Mouse (Mus musculus): Measurements from ENCODE around the gene Txnrd2. TPM values are rescaled to one million over a fixed set of nuclear protein-coding genes. Genes with fewer than 3 reads are reported as not detected.

Txnrd2 gene
- polyA plus RNA-seq, 2 experiments: 13.4 to 13.6 TPM

- Histone ChIP-seq H3K27me3 (ENCODE audit: control insufficient read depth, insufficient read depth, low read length) (no peaks in the 10 kb centered on the region), H3K9ac (ENCODE audit: low read depth, low read length, severe bottlenecking) (no peak overlapping the region), H3K4me1 (ENCODE audit: control insufficient read depth, insufficient read depth, low read length) (no peaks in the 10 kb centered on the region; the same call in 1 of the 2 replicates), H3K36me3 (ENCODE audit: control insufficient read depth, insufficient read depth, low read length) (no peaks in the 10 kb centered on the region), H3K4me3 (replicated peaks; ENCODE audit: low read length) (no peak overlapping the region), H3K9me3 (ENCODE audit: control insufficient read depth, low read length) (no peaks in the 10 kb centered on the region), H3K27ac (replicated peaks; ENCODE audit: low read depth, low read length) (no peak overlapping the region), H3K4me2 (replicated peaks; ENCODE audit: low read depth, low read length, severe bottlenecking) (no peak overlapping the region)
- no peak for TF ChIP-seq POLR2A (IDR thresholded peaks at IDR 0.05; ENCODE audit: borderline replicate concordance, extremely low read depth, insufficient read depth, insufficient read length)
- 72% methylated on average over 5 of the region's 5 CpGs for WGBS
- no peak for DNase-seq (ENCODE audit: low spot score)
- no peak for ATAC-seq (ENCODE audit: low FRiP score, low read depth)
These were observed 40.8 kb upstream of the Txnrd2 start for GRCm38 (mm10) chr16:18385411-18385810.

- no peak for TF ChIP-seq POLR2A (IDR thresholded peaks at IDR 0.05; ENCODE audit: borderline replicate concordance, extremely low read depth, insufficient read depth, insufficient read length)
- Histone ChIP-seq H3K4me1 (ENCODE audit: control insufficient read depth, insufficient read depth, low read length) (no peaks in the 10 kb centered on the region; the same call in 1 of the 2 replicates), H3K4me2 (replicated peaks; ENCODE audit: low read depth, low read length, severe bottlenecking) (no peak overlapping the region), H3K9ac (ENCODE audit: low read depth, low read length, severe bottlenecking) (no peak overlapping the region), H3K9me3 (ENCODE audit: control insufficient read depth, low read length) (no peaks in the 10 kb centered on the region), H3K27ac (replicated peaks; ENCODE audit: low read depth, low read length) (no peak overlapping the region), H3K4me3 (replicated peaks; ENCODE audit: low read length) (no peak overlapping the region), H3K36me3 (ENCODE audit: control insufficient read depth, insufficient read depth, low read length) (no peaks in the 10 kb centered on the region), H3K27me3 (ENCODE audit: control insufficient read depth, insufficient read depth, low read length) (no peaks in the 10 kb centered on the region)
- ATAC-seq (ENCODE audit: low FRiP score, low read depth): no peak
- no peak for DNase-seq (ENCODE audit: low spot score)
- 83% methylated on average over 7 of the region's 7 CpGs for WGBS
These were observed 39.7 kb upstream of the Txnrd2 start for GRCm38 (mm10) chr16:18386451-18386850.

GRCm38 (mm10) chr16:18386972-18387371 is 39.2 kb upstream of the Txnrd2 start:
- no peak for TF ChIP-seq POLR2A (IDR thresholded peaks at IDR 0.05; ENCODE audit: borderline replicate concordance, extremely low read depth, insufficient read depth, insufficient read length)
- Histone ChIP-seq H3K27ac (replicated peaks; ENCODE audit: low read depth, low read length) (no peak overlapping the region), H3K36me3 (ENCODE audit: control insufficient read depth, insufficient read depth, low read length) (no peaks in the 10 kb centered on the region), H3K27me3 (ENCODE audit: control insufficient read depth, insufficient read depth, low read length) (no peaks in the 10 kb centered on the region), H3K9me3 (ENCODE audit: control insufficient read depth, low read length) (no peaks in the 10 kb centered on the region), H3K4me2 (replicated peaks; ENCODE audit: low read depth, low read length, severe bottlenecking) (no peak overlapping the region), H3K9ac (ENCODE audit: low read depth, low read length, severe bottlenecking) (no peak overlapping the region), H3K4me3 (replicated peaks; ENCODE audit: low read length) (no peak overlapping the region), H3K4me1 (ENCODE audit: control insufficient read depth, insufficient read depth, low read length) (no peaks in the 10 kb centered on the region; the same call in 1 of the 2 replicates)
- ATAC-seq (ENCODE audit: low FRiP score, low read depth) (no peak), DNase-seq (ENCODE audit: low spot score) (no peak)
- WGBS: 61% methylated on average over 3 of the region's 3 CpGs

- Histone ChIP-seq H3K9ac (ENCODE audit: low read depth, low read length, severe bottlenecking) (no peak overlapping the region), H3K4me1 (ENCODE audit: control insufficient read depth, insufficient read depth, low read length) (no peaks in the 10 kb centered on the region; the same call in 1 of the 2 replicates), H3K27ac (replicated peaks; ENCODE audit: low read depth, low read length) (no peak overlapping the region), H3K9me3 (ENCODE audit: control insufficient read depth, low read length) (no peaks in the 10 kb centered on the region), H3K36me3 (ENCODE audit: control insufficient read depth, insufficient read depth, low read length) (no peaks in the 10 kb centered on the region), H3K27me3 (ENCODE audit: control insufficient read depth, insufficient read depth, low read length) (no peaks in the 10 kb centered on the region), H3K4me2 (replicated peaks; ENCODE audit: low read depth, low read length, severe bottlenecking) (no peak overlapping the region), H3K4me3 (replicated peaks; ENCODE audit: low read length) (no peak overlapping the region)
- no peak for TF ChIP-seq POLR2A (IDR thresholded peaks at IDR 0.05; ENCODE audit: borderline replicate concordance, extremely low read depth, insufficient read depth, insufficient read length)
- DNase-seq (ENCODE audit: low spot score): no peak
- 62% methylated on average over 5 of the region's 7 CpGs for WGBS
- ATAC-seq (ENCODE audit: low FRiP score, low read depth): no peak
These were observed 38.2 kb upstream of the Txnrd2 start for GRCm38 (mm10) chr16:18387704-18388582.

GRCm38 (mm10) chr16:18388583-18389435 is 37.4 kb upstream of the Txnrd2 start:
- H3K4me1 ChIP-seq (ENCODE audit: control insufficient read depth, insufficient read depth, low read length): peaks cover 7% of the 10 kb centered on the region
- H3K9me3 ChIP-seq (ENCODE audit: control insufficient read depth, low read length): no peaks in the 10 kb centered on the region
- TF ChIP-seq POLR2A (IDR thresholded peaks at IDR 0.05; ENCODE audit: borderline replicate concordance, extremely low read depth, insufficient read depth, insufficient read length): no peak
- DNase-seq (ENCODE audit: low spot score): no peak
- H3K4me2 ChIP-seq (replicated peaks; ENCODE audit: low read depth, low read length, severe bottlenecking): no peak overlapping the region
- no peak overlapping the region for H3K9ac ChIP-seq (ENCODE audit: low read depth, low read length, severe bottlenecking)
- H3K27ac ChIP-seq (replicated peaks; ENCODE audit: low read depth, low read length): no peak overlapping the region
- H3K4me3 ChIP-seq (replicated peaks; ENCODE audit: low read length): no peak overlapping the region
- no peaks in the 10 kb centered on the region for H3K27me3 ChIP-seq (ENCODE audit: control insufficient read depth, insufficient read depth, low read length)
- 83% methylated on average over 14 of the region's 14 CpGs for WGBS
- ATAC-seq (ENCODE audit: low FRiP score, low read depth): no peak
- no peaks in the 10 kb centered on the region for H3K36me3 ChIP-seq (ENCODE audit: control insufficient read depth, insufficient read depth, low read length)

All from limb, embryonic 14.5 days (tissue).